Mouse (Mus musculus) hindbrain, embryonic 16.5 days (tissue): Measurements from ENCODE around the gene Tmem104. TPM values are rescaled to one million over a fixed set of nuclear protein-coding genes. Genes with fewer than 3 reads are reported as not detected.
A peak's percentile ranks its signal among the peaks of the same experiment; 100 is the strongest.

Experiments
- ATAC-seq: fragments of 200-750 bp; cut with Nextera tagmentation; 2 replicates; pipeline ENCODE4 v1.8.0; 2017; ENCODE audit warnings: moderate TSS enrichment, moderate library complexity
- H3K27ac ChIP-seq: fragments of 300-500 bp; sonication (generic); 2 replicates; pipeline ENCODE4 v1.5.1; 2014; ENCODE audit warnings: low read depth, mild to moderate bottlenecking, control low read depth, low read length, moderate library complexity
- H3K27me3 ChIP-seq: fragments of 300-500 bp; sonication (generic); replicated peaks from 2 replicates; pipeline ENCODE4 v1.6.1; 2014; ENCODE audit warnings: low read length; ENCODE audit not compliant: control insufficient read depth, insufficient read depth
- H3K36me3 ChIP-seq: fragments of 300-500 bp; sonication (generic); 2 replicates; pipeline ENCODE4 v1.6.1; 2014; ENCODE audit warnings: mild to moderate bottlenecking, low read length, moderate library complexity, mixed read lengths; ENCODE audit not compliant: control insufficient read depth, insufficient read depth
- H3K4me1 ChIP-seq: fragments of 300-500 bp; sonication (generic); 2 replicates; pipeline ENCODE4 v1.6.1; 2014; ENCODE audit warnings: low read depth, low read length; ENCODE audit not compliant: control insufficient read depth, insufficient read depth
- H3K4me2 ChIP-seq: fragments of 300-500 bp; sonication (generic); 2 replicates; pipeline ENCODE4 v1.6.1; 2014; ENCODE audit warnings: mild to moderate bottlenecking, low read length, control low read depth, moderate library complexity
- H3K4me3 ChIP-seq: fragments of 300-500 bp; sonication (generic); 2 replicates; pipeline ENCODE4 v1.5.1; 2014; ENCODE audit warnings: mild to moderate bottlenecking, low read length, control low read depth, moderate library complexity
- H3K9ac ChIP-seq: fragments of 300-500 bp; sonication (generic); 2 replicates; pipeline ENCODE4 v1.6.1; 2014; ENCODE audit warnings: low read depth, mild to moderate bottlenecking, control low read depth, low read length, moderate library complexity
- H3K9me3 ChIP-seq: fragments of 300-500 bp; sonication (generic); 2 replicates; pipeline ENCODE4 v1.6.1; 2014; ENCODE audit warnings: mild to moderate bottlenecking, low read length, moderate library complexity; ENCODE audit not compliant: control insufficient read depth
- WGBS: fragments of 180-500 bp; shearing (Covaris S2); extraction: QIAGEN DNeasy Blood & Tissue Kit; methylation state at CpG from one replicate; pipeline ENCODE4 v1.1.7; 2014; 5-methylcytosine and 5-hydroxymethylcytosine counted together
- polyA plus RNA-seq: library from polyadenylated mRNA; unstranded; fragments of >200 nt; fragmentation: Nextera tagmentation; extraction: Ambion mirVana; gene quantifications from 2 replicates; pipeline ENCODE4 v1.2.1, GENCODE M21; 2015

Tmem104 gene
- polyA plus RNA-seq, 1 experiment from 2014 or later = 13.1 TPM

DNA sequence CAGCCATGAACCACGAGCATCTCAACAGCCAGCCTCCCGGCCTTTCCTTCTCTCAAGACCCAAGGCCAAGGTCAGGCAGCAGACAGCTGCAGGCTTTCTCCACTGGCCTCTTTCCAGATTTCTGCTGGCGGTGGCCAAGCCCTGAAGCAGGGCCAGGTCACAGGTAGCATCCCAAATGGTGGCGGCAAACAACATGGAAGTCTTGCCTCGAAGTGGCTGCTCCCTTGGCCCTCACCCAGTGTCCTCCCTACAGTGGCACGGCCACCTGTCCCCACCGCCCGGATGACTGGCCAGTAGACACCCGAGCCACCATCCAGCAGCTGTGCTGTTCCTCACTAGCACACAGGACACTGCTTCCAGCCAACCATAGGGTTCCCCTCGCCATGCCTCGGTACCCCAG lies 54.1 kb downstream of the Tmem104 start:
- Histone ChIP-seq H3K27me3 (no peaks in the 10 kb centered on the region; the same call in 1 of the 2 replicates), H3K9me3 (no peaks in the 10 kb centered on the region), H3K4me3 (no peak overlapping the region), H3K9ac (no peak overlapping the region), H3K27ac (no peak overlapping the region), H3K36me3 (peaks cover 7% of the 10 kb centered on the region), H3K4me2 (no peak overlapping the region), H3K4me1 (peaks cover 6% of the 10 kb centered on the region)
- WGBS = 68% methylated on average over 11 of the region's 11 CpGs
- ATAC-seq = no peak

DNA sequence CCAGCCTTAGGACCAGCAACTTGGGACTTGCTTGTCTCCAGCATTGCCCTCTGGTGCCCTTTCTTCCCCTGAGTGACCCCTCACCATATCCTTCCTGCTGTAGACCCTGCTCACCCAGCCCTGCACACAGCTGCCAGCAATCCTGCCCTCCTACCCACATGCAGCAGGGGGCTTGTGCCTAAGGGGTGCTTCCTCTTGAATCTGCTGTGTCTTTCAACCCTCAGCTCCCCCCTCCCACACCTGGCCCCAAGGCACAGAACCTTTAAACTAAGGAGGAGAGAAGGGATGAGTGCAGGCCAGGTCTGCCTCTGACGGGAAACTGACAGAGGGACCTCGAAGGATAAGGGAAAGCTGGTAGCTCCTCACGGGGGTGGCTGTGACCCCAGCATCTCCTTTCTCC lies 55.5 kb downstream of the Tmem104 start:
- H3K27ac ChIP-seq = no peak overlapping the region
- no peak overlapping the region for H3K9ac ChIP-seq
- WGBS = 87% methylated on average over 3 of the region's 3 CpGs
- peaks cover 7% of the 10 kb centered on the region for H3K36me3 ChIP-seq
- no peak overlapping the region for H3K4me2 ChIP-seq
- H3K27me3 ChIP-seq = no peaks in the 10 kb centered on the region; the same call in none of the 2 replicates
- peaks cover 13% of the 10 kb centered on the region for H3K4me1 ChIP-seq
- H3K9me3 ChIP-seq = no peaks in the 10 kb centered on the region
- H3K4me3 ChIP-seq = no peak overlapping the region
- ATAC-seq = no peak

DNA sequence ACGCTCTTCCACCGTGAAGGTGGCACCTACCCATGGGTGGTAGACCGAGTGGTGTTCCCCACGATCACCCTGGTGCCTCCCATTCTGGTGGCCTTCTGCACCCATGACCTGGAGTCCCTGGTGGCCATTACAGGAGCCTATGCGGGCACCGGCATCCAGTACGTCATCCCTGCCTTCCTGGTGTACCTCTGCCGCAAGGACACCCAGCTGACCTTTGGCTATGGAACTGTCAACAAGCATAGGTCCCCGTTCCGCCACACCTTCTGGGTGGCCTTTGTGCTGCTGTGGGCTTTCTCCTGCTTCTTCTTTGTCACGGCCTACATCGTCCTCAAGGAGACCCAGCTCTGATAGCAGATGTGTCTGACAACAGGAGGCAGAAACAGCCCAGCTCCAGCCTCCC lies 56.5 kb downstream of the Tmem104 start:
- H3K27me3 ChIP-seq = peaks cover 8% of the 10 kb centered on the region
- H3K4me1 ChIP-seq = peaks cover 15% of the 10 kb centered on the region
- H3K36me3 ChIP-seq = peaks cover 7% of the 10 kb centered on the region
- no peak overlapping the region for H3K4me2 ChIP-seq
- no peaks in the 10 kb centered on the region for H3K9me3 ChIP-seq
- ATAC-seq = no peak
- H3K27ac ChIP-seq = no peak overlapping the region
- no peak overlapping the region for H3K4me3 ChIP-seq
- no peak overlapping the region for H3K9ac ChIP-seq
- WGBS = 91% methylated on average over 12 of the region's 12 CpGs

DNA sequence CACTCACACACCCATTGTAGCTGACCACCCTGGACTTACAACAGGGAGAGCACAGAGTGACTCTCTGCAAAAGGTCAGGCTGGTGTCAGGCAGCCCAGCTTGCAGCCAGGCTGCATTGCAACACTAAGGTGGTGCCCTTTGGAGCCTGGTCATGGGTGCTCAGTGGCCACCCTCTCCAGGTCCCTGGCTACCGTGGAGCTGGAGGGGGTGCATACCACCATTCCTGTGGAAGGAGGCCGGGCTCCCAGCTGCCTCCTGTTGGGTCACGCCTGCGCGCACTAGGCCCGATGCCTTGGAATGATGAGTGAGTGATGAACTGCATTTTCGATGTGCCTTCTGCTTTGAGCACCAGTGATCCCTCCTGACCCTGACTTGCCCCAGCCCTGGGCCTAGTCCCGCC lies 57.6 kb downstream of the Tmem104 start:
- Histone ChIP-seq H3K36me3 (peaks cover 7% of the 10 kb centered on the region), H3K9ac (no peak overlapping the region), H3K4me1 (peaks cover 18% of the 10 kb centered on the region), H3K27ac (no peak overlapping the region), H3K4me3 (no peak overlapping the region), H3K9me3 (no peaks in the 10 kb centered on the region), H3K27me3 (peaks cover 18% of the 10 kb centered on the region), H3K4me2 (no peak overlapping the region)
- WGBS = 87% methylated on average over 8 of the region's 8 CpGs
- ATAC-seq = no peak

DNA sequence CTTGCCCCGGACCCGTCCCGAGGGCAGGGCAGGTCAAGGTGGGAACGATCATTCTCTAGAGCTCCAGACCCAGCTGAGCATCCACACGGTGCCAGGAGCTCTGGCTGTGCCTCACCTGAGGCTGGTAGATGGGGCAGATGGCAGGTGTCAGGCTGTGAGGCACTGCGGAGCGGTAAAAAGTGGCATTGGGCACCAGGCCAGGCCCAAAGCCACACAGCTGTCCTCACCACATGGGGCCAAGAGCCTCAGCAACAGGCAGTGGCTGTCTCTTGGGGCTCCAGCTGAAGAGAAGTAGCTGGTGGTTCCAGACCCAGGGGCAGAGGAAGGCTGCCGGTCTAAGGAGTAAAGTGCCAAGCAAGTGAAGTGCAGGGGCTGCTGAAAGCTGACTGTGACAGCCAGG lies 59.1 kb downstream of the Tmem104 start:
- Histone ChIP-seq H3K36me3 (peaks cover 7% of the 10 kb centered on the region), H3K27me3 (peaks cover 27% of the 10 kb centered on the region), H3K4me2 (no peak overlapping the region), H3K4me3 (no peak overlapping the region), H3K4me1 (peaks cover 26% of the 10 kb centered on the region), H3K27ac (no peak overlapping the region), H3K9me3 (no peaks in the 10 kb centered on the region), H3K9ac (no peak overlapping the region)
- WGBS = 45% methylated on average over 8 of the region's 8 CpGs
- no peak for ATAC-seq

DNA sequence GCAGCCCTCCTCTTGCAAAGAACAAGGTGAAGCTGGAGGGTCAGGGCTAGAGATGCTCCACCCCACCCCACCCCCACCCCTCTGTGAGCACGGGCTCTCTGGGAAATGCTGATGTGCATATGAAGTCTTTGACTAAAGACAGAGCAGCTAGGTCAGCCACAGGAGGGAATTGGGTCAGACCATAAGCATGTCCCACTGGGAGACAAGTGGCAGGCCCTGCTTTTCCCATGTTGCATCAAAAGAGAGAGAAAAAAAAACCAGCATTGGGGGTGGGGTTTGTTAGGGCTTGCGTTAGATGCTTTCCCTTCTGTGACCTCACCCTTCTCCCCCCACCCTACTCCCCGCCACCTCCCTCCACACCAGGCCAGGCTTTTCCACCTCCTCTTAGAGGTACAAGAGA lies 60.0 kb downstream of the Tmem104 start:
- WGBS = 15% methylated on average over 3 of the region's 3 CpGs
- Histone ChIP-seq H3K9ac (no peak overlapping the region), H3K4me2 (no peak overlapping the region), H3K9me3 (no peaks in the 10 kb centered on the region), H3K4me3 (no peak overlapping the region), H3K36me3 (peaks cover 7% of the 10 kb centered on the region), H3K4me1 (peaks cover 26% of the 10 kb centered on the region), H3K27me3 (peaks cover 28% of the 10 kb centered on the region), H3K27ac (no peak overlapping the region)
- no peak for ATAC-seq

DNA sequence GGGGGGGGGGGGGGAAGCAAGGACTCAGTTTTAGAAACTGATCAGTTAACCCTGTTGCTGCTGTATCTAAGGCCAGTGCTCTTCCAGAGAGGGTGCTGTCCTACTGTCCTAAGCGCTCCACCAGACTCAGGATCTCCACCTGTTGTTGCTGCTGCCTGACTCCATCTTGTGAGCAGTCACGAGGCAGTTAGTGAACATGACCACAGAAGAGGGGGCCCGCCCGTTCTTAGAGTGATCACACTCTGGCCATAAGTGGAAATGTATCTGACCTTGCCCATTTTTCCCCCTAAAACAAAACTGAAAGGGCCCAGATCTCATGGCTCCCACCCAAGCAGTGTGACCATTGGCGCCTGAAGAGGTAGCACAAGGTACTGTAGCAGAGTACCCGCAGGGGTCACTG lies 60.7 kb downstream of the Tmem104 start:
- ATAC-seq = no peak
- WGBS = 70% methylated on average over 6 of the region's 6 CpGs
- Histone ChIP-seq H3K4me1 (peaks cover 26% of the 10 kb centered on the region), H3K9ac (no peak overlapping the region), H3K4me2 (no peak overlapping the region), H3K27me3 (peaks cover 30% of the 10 kb centered on the region), H3K36me3 (peaks cover 7% of the 10 kb centered on the region), H3K4me3 (no peak overlapping the region), H3K27ac (no peak overlapping the region), H3K9me3 (no peaks in the 10 kb centered on the region)

DNA sequence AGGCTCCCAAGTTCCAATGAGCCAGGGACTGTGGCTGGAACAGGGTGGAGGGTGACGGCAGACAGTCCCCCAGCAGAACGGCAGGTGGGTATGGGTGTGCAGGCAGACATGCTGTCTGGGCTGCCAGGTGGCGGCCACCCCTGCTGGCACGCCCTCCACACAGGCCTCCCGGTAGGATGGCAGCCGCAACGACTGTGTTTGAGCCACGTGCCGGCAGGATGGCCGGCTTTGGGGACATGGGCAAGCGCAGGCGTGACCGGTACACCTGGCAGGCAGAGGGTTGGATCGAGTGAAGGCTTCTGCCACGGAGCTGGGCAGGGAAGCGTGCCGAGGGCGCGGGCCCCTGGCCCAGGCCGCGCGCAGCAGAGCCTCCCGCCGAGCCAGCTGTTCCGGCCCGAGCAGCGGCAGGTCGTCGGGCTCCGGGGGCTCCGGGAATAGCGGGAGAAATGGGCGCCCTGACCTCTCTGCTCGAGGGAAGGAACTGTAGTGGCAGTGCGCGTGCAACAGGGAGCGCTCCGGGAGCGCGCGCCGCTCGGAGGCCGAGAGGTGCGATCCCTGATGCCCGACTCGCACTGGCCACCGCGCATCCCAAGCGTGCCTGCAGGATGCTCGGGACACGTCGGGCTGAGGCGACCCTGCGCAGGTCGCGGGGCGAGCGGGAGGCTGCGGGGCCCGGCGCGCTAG lies 62.6 kb downstream of the Tmem104 start:
- peak overlapping the region; percentile 51 for H3K4me3 ChIP-seq
- peaks cover 26% of the 10 kb centered on the region for H3K4me1 ChIP-seq
- no peaks in the 10 kb centered on the region for H3K36me3 ChIP-seq
- H3K9ac ChIP-seq = peak overlapping the region; percentile 68
- peak overlapping the region; percentile 95 for H3K4me2 ChIP-seq
- ATAC-seq = no peak
- no peaks in the 10 kb centered on the region for H3K9me3 ChIP-seq
- WGBS = 2% methylated on average over 53 of the region's 63 CpGs
- H3K27ac ChIP-seq = no peak overlapping the region
- H3K27me3 ChIP-seq = peaks cover 35% of the 10 kb centered on the region

DNA sequence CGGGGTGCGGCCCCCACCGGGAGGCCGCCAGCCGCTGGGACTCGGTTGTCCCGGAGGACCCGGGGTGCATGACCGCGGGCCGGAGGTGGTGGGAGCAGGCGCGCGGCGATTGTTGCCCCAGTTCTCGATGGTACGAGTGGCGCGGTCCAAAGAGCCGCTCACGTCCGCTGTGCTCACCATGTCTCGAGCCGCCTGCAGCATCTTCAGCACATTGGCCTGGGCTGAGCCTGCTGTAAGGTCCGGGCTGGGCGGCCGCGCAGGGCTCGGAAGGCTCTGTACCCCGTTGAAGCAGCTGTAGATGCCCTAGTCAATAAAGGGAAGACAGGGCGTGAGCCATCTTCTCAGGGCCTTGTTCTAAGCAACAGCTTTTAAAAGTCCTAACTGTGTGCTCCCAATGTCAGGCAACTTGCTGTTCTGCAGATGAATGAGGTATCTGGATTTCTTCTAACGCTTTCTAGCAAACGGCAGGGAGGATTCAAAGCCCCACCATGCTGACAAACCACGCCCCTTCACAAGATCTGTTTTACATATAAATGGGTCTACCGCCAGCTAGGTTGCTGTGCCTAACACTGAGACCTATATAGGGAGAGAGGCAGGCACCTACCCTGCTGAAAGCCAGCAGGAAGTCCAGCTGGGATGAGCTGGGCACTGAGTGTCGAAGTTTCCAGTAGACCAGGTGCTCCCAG lies 63.3 kb downstream of the Tmem104 start:
- ATAC-seq = no peak
- no peaks in the 10 kb centered on the region for H3K36me3 ChIP-seq
- H3K4me3 ChIP-seq = peak overlapping the region; percentile 51
- peak overlapping the region; percentile 68 for H3K9ac ChIP-seq
- peaks cover 26% of the 10 kb centered on the region for H3K4me1 ChIP-seq
- peak overlapping the region; percentile 95 for H3K4me2 ChIP-seq
- no peaks in the 10 kb centered on the region for H3K9me3 ChIP-seq
- peaks cover 35% of the 10 kb centered on the region for H3K27me3 ChIP-seq
- under 1% methylated on average over 27 of the region's 36 CpGs for WGBS
- H3K27ac ChIP-seq = no peak overlapping the region
